Mouse (Mus musculus): ENCODE results near the gene Pla2g4d. TPM values are rescaled to one million over a fixed set of nuclear protein-coding genes. Genes with fewer than 3 reads are reported as not detected.

Pla2g4d gene
- polyA plus RNA-seq, 1 experiment from 2014 or later = not detected

- no peak overlapping the region for H3K4me3 ChIP-seq (ENCODE audit: low read depth, low read length)
- no peaks in the 10 kb centered on the region for H3K4me1 ChIP-seq (ENCODE audit: control insufficient read depth, insufficient read depth, low read length)
- H3K27me3 ChIP-seq (ENCODE audit: control insufficient read depth, insufficient read depth, low read length) = no peaks in the 10 kb centered on the region
- H3K9me3 ChIP-seq (ENCODE audit: control insufficient read depth, low read length) = no peaks in the 10 kb centered on the region
- 72% methylated on average over 3 of the region's 3 CpGs for WGBS
- H3K4me2 ChIP-seq (ENCODE audit: low read depth) = no peak overlapping the region
- H3K9ac ChIP-seq (ENCODE audit: low read length) = no peak overlapping the region
- no peak for DNase-seq (ENCODE audit: low spot score)
- no peak overlapping the region for H3K27ac ChIP-seq (ENCODE audit: low read depth, low read length)
- H3K36me3 ChIP-seq (ENCODE audit: control insufficient read depth, insufficient read depth, low read length) = no peaks in the 10 kb centered on the region
- no peak for ATAC-seq (ENCODE audit: insufficient read depth, low FRiP score, low TSS enrichment)
Measured at GRCm38 (mm10) chr2:120231642-120232041, 57.4 kb downstream of the Pla2g4d start.

Other genes starting within 250 kb of the Pla2g4d start
- gene Ehd4, start 134.6 kb downstream of the Pla2g4d start, polyA plus RNA-seq (2014; fragmentation: Nextera tagmentation; extraction: Ambion mirVana) = 17.4 and 17.8 TPM in 2 replicates
- gene Pla2g4e, start 43.9 kb downstream of the Pla2g4d start, polyA plus RNA-seq (2014; fragmentation: Nextera tagmentation; extraction: Ambion mirVana) = 0.05 and 0.12 TPM in 2 replicates
- not detected in 2 replicates for gene Pla2g4f, start 25.0 kb upstream of the Pla2g4d start, polyA plus RNA-seq (2014; fragmentation: Nextera tagmentation; extraction: Ambion mirVana)
- gene Vps39, start 63.9 kb upstream of the Pla2g4d start, polyA plus RNA-seq (2014; fragmentation: Nextera tagmentation; extraction: Ambion mirVana) = 40.8 and 41.5 TPM in 2 replicates
- gene Ganc, start 114.7 kb upstream of the Pla2g4d start, polyA plus RNA-seq (2014; fragmentation: Nextera tagmentation; extraction: Ambion mirVana) = 7.4 and 7.7 TPM in 2 replicates
- 4.7 and 6.3 TPM in 2 replicates for gene Tmem87a, start 114.9 kb upstream of the Pla2g4d start, polyA plus RNA-seq (2014; fragmentation: Nextera tagmentation; extraction: Ambion mirVana)
- gene Capn3, start 166.8 kb upstream of the Pla2g4d start, polyA plus RNA-seq (2014; fragmentation: Nextera tagmentation; extraction: Ambion mirVana) = 0.82 and 1.5 TPM in 2 replicates